Mouse (Mus musculus): ENCODE results near the gene Lpp.

GRCm38 (mm10) chr16:24447666-24448492 is 54.6 kb downstream of the Lpp start:
- TF ChIP-seq POLR2A (IDR thresholded peaks at IDR 0.05; ENCODE audit: control insufficient read depth, low read depth, low read length) (no peak), CTCF (IDR thresholded peaks at IDR 0.05; ENCODE audit: control insufficient read depth, insufficient read depth, insufficient replicate concordance, low read depth, low read length) (no peak)

All from testis, adult 2 months (tissue).